ENCODE assay signal across 14 mouse cellular contexts in the genomic region with DNA sequence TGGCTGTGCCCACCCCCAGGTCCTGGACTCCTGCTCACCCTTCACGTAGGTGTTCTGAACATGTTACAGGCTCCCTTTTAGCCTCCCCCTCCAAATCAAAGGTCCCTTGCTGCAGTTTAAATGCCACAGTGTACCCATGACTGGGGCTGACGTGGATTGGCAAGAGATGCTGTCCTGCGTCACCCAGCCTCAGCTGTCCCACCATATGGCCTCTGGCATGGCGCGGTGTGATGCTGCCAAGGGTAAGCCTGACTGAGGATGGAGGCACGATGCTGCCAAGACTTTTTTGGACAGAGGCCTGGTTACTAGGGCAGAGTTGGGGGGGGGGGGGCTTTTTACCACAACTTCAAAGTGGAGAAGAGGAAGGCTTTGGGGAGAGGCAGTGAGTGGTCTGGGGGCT.
DNase-seq lines count a peak whose midpoint lies in the region; ATAC-seq and TF ChIP-seq lines count a peak whose summit lies in the region.
"Had no signal": no experiment of that assay in that cellular context is flagged by ENCODE, and none has a peak within 500 bp of the region (broad histone marks: within the 10 kb centered on the region; RNA-seq: fewer than 3 reads in every experiment).

No protein-coding gene starts in this region.

- H3K27ac ChIP-seq in lung, embryonic 14.5 days (ENCODE audit: low read depth): no peak overlapping the region
- no peak overlapping the region for H3K27ac ChIP-seq in intestine, postnatal 0 days (ENCODE audit: low read depth, low read length)
- H3K27ac ChIP-seq: embryonic facial prominence, embryonic 13.5 days; neural tube, embryonic 12.5 days; stomach, embryonic 15.5 days had no signal

- WGBS in lung, embryonic 14.5 days: 75% methylated on average over 6 of the region's 6 CpGs
- WGBS in intestine, postnatal 0 days: 90% methylated on average over 6 of the region's 6 CpGs

- no peak for DNase-seq in lung, embryonic 14.5 days
- no peak for DNase-seq in lung, adult 18-20 months
- DNase-seq in cerebellum, postnatal 14 days: peak; percentile 98 to 99
- DNase-seq in layer of hippocampus, postnatal 25 days (ENCODE audit: extremely low spot score in 1 of 2, low spot score in 1 of 2): peak; percentile 74
- peak; percentile 46 to 54 for DNase-seq in right cerebral cortex, postnatal 36 days (ENCODE audit: low spot score in 2 of 2)
- DNase-seq in urinary bladder, adult 2 months (ENCODE audit: low spot score): no peak
- DNase-seq in ovary, postnatal 10 days (ENCODE audit: low spot score): no peak
- DNase-seq: adrenal gland, postnatal 10 days; kidney, postnatal 25 days; lung, postnatal 14 days had no signal

- H3K27me3 ChIP-seq in lung, embryonic 14.5 days (ENCODE audit: insufficient read depth, low read length): no peaks in the 10 kb centered on the region
- H3K27me3 ChIP-seq in intestine, postnatal 0 days (replicated peaks; ENCODE audit: control insufficient read depth, insufficient read depth, low read length): no peaks in the 10 kb centered on the region
- H3K27me3 ChIP-seq: embryonic facial prominence, embryonic 13.5 days; neural tube, embryonic 12.5 days; stomach, embryonic 15.5 days had no signal

- TF ChIP-seq CTCF in lung, embryonic 14.5 days (IDR thresholded peaks at IDR 0.05; ENCODE audit: low read depth): no peak
- no peak for TF ChIP-seq CTCF in intestine, postnatal 0 days (IDR thresholded peaks at IDR 0.05; ENCODE audit: low read depth)

- no peak overlapping the region for H3K4me2 ChIP-seq in lung, embryonic 14.5 days
- H3K4me2 ChIP-seq in intestine, postnatal 0 days (replicated peaks; ENCODE audit: low read depth): no peak overlapping the region
- H3K4me2 ChIP-seq: embryonic facial prominence, embryonic 13.5 days; neural tube, embryonic 12.5 days; stomach, embryonic 15.5 days had no signal

- peak; percentile 46; the same call in 1 of the 2 replicates for ATAC-seq in lung, embryonic 14.5 days (ENCODE audit: insufficient read depth)
- ATAC-seq in intestine, postnatal 0 days: no peak

- H3K36me3 ChIP-seq in lung, embryonic 14.5 days (ENCODE audit: insufficient read depth): no peaks in the 10 kb centered on the region
- no peaks in the 10 kb centered on the region for H3K36me3 ChIP-seq in intestine, postnatal 0 days (ENCODE audit: control insufficient read depth, insufficient read depth)
- H3K36me3 ChIP-seq: embryonic facial prominence, embryonic 13.5 days; neural tube, embryonic 12.5 days; stomach, embryonic 15.5 days had no signal

- no peak overlapping the region for H3K4me3 ChIP-seq in lung, embryonic 14.5 days (ENCODE audit: low read depth, low read length)
- no peak overlapping the region for H3K4me3 ChIP-seq in intestine, postnatal 0 days (ENCODE audit: low read depth, low read length)
- H3K4me3 ChIP-seq: embryonic facial prominence, embryonic 13.5 days; neural tube, embryonic 12.5 days; stomach, embryonic 15.5 days had no signal

- 0 out of 2 replicates have a peak, but pooled peaks cover 7% of the 10 kb centered on the region for H3K4me1 ChIP-seq in lung, embryonic 14.5 days (ENCODE audit: insufficient read depth)
- H3K4me1 ChIP-seq in intestine, postnatal 0 days (replicated peaks; ENCODE audit: control insufficient read depth, insufficient read depth, low read length): no peaks in the 10 kb centered on the region

- H3K9ac ChIP-seq in lung, embryonic 14.5 days: no peak overlapping the region
- no peak overlapping the region for H3K9ac ChIP-seq in intestine, postnatal 0 days (ENCODE audit: low read depth, low read length)
- H3K9ac ChIP-seq: embryonic facial prominence, embryonic 13.5 days; neural tube, embryonic 12.5 days; stomach, embryonic 15.5 days had no signal

- H3K9me3 ChIP-seq in lung, embryonic 14.5 days (ENCODE audit: low read depth, low read length): no peaks in the 10 kb centered on the region
- no peaks in the 10 kb centered on the region for H3K9me3 ChIP-seq in intestine, postnatal 0 days (ENCODE audit: control insufficient read depth)
- H3K9me3 ChIP-seq: embryonic facial prominence, embryonic 13.5 days; neural tube, embryonic 12.5 days; stomach, embryonic 15.5 days had no signal

Comparison
In these comparisons a context has a peak if more than half of its experiments do, and no peak if none do; other contexts are left out.
1. DNase-seq: peak in cerebellum, postnatal 14 days (2 of 2), layer of hippocampus, postnatal 25 days (2 of 2) and right cerebral cortex, postnatal 36 days (2 of 2); none in lung, embryonic 14.5 days (single experiment), lung, adult 18-20 months (0 of 2), urinary bladder, adult 2 months (single experiment) and ovary, postnatal 10 days (single experiment).